Mouse (Mus musculus) embryonic fibroblast, embryonic 13.5 days (primary cell): ENCODE data around the gene Ier5.

Source experiments
- CTCF ChIP-seq: IDR thresholded peaks from 2 replicates; pipeline ENCODE4 v1.5.1; 2011; ENCODE audit warnings: mild to moderate bottlenecking, control low read depth, low read length, moderate library complexity, borderline replicate concordance; ENCODE audit not compliant: insufficient read depth
- POLR2A ChIP-seq: IDR thresholded peaks from 2 replicates; pipeline ENCODE4 v1.6.1; 2011; ENCODE audit warnings: low read depth, mild to moderate bottlenecking, control low read depth, low read length, moderate library complexity

DNA sequence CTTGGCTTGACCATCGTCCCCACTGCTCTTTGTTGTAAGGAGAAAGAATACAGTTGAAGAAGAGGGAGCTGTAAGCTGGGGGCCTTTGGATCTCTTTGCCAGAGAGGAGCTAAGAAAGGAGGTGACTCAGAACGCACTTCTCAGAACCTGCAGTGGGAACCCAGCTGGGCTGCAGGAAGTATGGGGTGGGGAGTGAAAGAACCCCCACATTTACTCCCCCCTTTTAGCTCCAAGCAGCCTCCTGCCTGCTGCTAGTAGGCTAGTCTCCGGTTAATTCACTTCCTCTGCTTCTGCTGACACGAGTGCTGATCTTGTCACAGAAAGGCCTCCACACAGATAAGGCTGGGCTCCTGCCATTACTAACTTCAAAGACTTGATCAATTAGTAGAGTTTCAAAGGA, 12.5 kb downstream of the Ier5 start:
- no peak for TF ChIP-seq CTCF
- no peak for TF ChIP-seq POLR2A
